Mouse (Mus musculus) spleen, postnatal 36 days (tissue): ENCODE data around the gene Spag16.

Source experiments
- DNase-seq, 2 experiments: peaks; one replicate each; pipeline ENCODE4 v3.0.0; 2022; ENCODE audit warnings: low spot score in 2 of 2, mixed read lengths in 1 of 2

The Spag16 gene

DNA sequence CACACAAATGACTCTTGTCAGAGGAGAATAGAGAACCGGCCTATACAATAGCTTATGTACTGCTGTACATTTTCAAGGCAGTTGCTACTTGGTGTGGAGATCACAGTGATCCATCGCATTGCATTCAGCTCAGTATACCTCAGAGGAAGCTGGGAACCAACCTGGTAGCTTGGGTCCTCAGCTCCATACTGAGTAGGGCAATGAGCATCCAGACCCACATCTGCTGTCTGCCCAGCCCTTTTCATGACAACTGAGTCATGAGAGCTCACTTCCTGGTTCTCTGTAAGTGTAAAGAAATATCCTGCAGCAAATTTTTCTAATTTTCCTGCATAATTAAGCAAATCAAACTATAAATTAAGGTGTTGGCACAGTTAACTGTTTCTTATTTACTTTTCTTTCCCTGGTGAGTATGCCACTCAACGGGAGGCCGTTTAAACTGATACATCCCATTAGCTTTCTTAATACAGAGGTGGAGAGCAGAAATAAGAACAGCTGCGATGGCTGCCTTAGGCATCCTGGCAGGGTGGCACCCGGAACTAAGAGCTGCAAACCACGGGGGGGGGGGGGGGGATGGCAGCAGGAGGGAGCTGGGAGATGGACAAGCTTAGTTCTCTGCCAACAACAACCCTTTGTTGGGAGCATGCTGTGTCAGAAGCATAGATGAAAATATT lies 255.6 kb downstream of the Spag16 start:
- DNase-seq: no peak

DNA sequence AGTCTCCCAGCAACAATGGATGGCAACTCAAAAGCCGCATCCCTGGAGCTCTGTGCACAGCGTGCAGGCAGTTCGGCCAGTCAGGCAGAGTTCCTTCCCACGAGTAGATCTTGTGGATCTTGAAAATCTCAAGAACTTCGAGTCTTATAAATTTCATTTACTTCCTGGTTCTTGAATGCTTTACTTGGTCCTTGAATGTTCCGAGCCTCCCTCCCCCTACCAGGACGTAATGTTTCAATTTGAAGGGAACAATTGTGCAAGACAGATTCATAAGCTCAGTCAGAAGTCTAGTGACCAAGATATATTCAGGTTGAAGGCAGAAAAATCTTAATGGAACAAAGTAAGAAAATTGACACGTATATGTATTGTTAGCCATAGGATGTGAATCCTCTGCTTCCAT lies 277.9 kb downstream of the Spag16 start:
- no peak for DNase-seq

DNA sequence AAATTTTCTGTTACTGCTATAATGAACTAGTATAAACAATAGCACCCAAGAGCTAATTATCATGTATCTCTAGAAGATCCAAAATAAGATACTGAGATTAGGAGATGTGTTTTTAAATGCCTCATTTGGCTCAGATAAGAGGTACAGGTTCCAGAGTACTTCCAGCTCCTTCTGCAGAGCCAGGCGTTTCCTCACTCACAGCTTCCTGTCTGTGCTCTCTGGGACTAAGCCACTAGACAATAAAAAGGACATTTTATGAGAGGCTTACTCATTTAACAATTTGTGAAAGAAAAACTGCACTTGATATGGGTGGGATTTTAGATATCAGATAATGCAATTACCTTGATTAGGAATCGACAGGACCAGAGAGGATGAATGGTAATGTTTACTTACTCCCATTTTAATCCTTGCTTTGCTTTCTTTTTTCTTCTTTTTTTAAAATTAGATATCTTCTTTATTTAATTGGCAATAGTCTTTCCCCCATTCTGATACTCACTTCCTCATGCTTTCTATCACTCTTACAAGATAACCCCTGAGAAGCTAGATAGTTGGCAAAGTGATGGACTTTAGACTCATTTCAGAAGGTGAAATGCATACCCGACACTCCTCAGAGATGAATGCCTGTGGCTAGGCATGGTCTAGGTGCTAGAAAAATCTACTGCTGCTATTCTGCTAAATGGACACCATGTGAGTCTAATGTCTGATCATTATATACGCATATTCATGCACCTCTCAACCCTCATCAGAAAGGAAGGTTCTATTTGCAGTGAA lies 289.6 kb downstream of the Spag16 start:
- DNase-seq: no peak

DNA sequence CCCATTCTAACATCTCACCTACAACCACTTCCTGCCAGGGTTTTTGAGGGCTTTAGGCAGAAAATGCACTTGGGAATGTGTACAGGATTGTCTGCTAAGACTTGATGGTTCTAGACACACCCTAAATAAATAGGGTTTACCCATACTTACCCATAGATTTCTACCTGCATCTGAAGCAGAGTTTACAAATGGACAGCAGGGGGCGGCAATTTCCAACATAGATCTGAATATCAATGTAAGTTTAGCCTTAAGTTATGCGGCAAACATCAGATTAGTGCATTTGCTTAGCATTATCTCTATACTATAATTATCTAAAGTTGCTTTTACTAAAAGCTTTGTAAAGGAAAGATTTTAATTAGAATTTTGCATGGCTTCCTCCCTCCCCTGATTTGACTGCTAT lies 301.3 kb downstream of the Spag16 start:
- no peak for DNase-seq

DNA sequence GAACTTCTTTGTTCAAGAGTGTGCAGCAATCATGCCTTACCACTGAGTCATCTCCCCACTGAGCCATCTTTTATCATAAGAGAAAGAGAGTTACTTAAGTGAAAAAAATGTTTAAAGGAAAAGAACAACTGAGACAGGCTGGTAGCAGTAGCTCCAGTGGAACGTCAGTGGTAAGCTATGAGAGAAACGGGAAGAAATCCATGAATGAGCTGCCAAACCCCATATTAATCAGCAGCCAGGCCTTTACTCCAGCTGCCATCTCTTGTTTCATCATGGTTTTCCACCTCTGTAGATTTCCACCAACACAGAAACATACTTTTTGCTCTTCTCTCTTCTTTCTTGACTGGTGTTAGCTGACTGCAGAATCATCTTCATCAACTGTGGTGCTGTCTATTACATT lies 308.8 kb downstream of the Spag16 start:
- no peak for DNase-seq

DNA sequence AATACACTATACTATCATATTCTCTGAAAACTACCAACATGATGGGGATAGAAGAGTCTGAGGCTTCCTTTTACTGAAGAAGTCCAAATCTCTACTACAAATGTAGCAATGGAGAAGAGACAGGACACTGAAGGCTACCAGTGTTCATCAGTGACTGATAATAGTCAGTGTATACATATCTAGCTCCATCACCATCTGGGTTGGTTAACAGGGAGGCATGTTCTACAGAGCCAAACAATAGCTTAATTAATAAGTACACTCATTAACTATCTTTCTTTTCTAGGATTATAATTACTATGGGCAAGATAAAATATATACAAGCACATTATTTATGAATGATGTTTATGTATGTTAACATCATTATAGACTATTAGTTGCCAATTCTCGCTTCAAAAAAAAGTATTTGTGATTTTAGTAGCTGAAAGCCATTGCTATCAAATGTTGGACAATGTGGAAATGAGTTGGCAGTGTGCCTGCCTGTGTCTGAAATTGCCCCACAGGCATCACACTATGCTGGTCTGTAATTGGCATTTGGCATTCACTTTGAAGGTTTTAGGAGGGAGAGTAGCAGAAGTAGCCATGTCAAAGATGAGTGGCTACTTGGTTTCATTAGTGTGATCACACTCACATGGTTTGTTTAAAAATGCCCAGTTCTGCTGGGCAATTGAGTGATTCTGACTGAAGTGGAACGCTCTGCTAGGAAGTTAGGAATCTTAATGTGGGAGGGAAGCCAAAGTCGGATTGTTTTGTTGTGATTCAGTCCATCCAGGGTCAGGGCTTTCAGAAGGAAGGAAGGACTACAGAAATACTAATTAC lies 338.8 kb downstream of the Spag16 start:
- DNase-seq: no peak

DNA sequence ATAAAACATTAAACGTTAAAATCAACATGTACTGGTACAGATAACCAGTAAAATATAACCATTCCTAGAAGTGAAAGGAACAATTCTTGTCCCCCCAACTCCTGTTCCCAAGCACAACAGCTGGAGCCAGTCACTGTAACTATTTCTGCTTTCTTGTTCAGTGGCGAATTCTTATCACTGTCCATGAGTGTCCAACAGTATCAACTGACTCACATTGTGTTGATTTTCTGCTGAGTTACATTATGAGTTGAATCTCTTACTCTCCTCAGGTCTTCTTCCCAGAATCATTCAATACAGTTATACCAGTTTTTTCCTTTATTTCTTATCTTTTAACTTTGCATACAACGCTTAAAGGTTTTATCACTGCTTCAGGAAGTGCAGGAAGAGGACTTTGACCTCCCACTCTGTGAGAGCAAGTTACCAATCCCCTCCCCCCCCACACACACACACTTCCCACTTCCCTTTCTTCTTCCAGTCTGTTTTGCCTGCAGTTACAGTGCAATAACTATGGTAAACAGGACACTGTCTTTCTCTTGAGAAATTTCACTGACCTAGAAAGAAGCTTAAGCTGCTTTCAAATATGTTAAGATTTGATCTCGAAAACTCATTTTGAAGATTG lies 353.5 kb downstream of the Spag16 start:
- DNase-seq: no peak

DNA sequence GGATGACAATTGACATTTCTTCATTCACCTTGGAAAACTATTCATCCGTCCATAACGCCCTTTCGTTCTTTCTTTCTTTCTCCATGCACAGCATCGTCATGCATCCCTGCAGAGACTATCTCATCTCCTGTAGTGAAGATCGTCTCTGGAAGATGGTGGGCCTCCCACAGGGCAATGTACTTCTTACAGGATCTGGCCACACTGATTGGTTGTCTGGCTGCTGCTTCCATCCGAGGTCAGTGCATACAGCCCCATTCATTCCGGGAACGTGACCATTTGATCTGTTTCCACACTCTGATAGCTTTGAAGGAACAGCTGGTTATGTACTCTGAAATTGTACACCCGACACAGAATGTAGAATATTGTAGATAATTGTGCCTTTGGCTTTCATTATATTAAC lies 438.0 kb downstream of the Spag16 start:
- no peak for DNase-seq

DNA sequence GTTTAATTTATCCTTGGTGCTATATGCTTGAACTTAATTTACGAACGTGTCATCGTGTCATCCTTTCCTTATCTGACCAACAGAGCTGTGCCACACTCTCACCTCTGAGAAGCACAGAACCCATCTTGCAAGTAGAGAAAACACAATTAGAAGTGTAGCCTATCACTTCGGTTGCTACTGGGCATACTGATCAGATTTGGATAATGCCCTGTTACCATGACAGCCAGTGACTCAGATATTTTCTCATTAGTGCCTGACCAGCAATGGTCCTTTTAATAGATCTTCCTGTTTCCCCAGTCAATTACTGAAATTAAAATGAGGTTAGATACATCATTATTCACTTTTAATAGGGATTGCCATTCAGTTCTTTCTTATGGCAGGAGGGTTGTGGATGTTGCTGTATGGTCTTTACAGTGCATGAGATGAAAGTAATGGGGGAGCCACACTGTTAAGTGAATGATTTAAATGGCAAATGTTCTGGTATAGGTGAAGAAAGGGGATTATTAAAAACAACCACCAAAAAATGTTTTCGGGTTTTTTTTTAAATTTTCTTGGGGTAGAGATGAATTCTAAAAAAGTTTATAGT lies 439.2 kb downstream of the Spag16 start:
- no peak for DNase-seq

DNA sequence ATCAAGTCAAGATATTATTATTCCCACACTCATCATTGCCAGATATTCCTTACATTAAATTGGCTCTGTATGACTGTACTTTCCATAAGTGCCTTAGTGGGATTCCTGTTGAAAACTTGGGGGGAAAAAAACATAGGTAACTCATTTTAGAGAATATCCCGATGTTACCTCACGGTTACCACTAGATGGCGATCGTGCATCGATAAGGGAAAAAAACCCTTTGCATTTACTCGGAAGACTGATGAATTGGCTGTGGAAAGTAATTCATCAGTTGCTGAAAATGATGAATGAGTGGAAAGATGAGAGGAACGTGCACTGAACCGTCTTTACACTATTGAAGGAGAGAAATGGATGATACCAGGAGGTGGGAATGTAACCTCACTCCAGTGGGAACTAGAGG lies 443.4 kb downstream of the Spag16 start:
- DNase-seq: no peak

DNA sequence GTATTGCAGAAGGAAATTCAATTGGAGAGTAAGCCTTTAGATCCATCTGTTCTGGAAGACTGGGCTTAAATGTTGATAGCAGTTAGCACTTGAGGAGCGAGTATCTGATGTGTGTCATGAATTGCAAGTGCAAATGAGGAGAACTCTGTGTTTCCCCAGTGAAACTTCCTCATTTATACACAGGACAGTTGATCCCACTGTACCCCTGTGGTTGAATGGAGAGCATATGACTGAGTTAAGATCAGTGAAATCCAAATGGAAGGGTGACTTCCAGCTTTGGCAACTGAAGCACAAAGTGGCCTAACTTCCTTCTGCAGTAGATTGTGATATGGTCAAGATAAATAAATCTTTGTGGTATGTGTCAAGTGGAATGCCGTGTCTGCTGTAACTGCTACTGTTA lies 446.0 kb downstream of the Spag16 start:
- DNase-seq: no peak

DNA sequence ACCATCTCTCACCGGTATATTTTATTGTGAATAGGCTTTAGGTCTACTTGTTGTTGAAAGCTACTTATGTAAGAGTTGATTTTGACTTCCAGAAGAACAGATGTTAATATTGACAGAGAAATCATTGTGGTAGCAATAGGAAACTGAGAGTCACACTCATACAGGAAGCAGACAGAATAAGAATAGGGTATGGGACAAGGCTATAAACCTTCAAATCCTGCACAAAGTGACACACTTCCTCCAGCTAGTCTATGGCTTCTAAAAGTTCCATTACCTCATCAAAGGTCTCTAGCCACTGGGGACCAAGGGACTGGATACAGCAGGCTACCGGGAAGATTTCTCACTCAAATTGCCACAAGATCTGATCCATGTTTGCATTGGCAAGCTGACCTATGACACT lies 452.5 kb downstream of the Spag16 start:
- no peak for DNase-seq

DNA sequence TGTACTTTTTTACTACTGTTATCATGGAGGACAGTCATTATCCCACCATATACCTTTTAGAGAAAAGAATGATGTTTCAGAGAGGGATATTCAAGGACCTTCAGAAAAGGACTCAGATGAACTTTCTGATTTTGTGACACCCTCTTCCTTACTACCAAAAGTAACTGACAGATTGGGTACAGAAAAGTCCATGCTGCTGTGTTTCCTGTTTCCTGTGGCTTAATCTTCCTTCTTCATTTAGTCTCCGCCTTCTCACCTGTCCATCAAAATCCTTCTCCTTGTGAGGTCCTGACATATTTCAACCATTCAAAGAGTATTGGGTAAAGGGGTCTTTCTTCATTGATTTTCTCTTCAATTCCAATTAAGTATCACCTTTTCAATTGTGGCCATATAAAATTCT lies 456.6 kb downstream of the Spag16 start:
- DNase-seq: no peak

DNA sequence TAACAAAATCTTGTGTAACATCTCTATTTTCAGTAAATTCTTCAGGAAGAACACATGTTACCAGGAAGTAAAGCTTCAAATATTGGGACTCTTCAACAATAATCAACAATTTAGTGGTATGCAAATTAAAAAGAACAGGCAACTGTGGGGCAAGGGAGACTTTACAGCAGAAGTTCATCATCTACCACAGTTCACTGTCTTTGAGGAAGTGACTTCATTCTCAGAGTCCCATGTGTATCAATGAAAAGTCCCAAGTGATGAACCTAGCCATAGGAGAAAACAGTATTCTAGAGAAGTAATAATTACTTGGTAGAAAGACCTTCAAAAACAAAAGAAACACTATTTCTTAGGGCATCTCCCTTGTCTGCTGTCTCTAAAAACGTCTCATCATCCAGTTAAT lies 457.4 kb downstream of the Spag16 start:
- DNase-seq: peak in 1 of 2 experiments; percentile 18

DNA sequence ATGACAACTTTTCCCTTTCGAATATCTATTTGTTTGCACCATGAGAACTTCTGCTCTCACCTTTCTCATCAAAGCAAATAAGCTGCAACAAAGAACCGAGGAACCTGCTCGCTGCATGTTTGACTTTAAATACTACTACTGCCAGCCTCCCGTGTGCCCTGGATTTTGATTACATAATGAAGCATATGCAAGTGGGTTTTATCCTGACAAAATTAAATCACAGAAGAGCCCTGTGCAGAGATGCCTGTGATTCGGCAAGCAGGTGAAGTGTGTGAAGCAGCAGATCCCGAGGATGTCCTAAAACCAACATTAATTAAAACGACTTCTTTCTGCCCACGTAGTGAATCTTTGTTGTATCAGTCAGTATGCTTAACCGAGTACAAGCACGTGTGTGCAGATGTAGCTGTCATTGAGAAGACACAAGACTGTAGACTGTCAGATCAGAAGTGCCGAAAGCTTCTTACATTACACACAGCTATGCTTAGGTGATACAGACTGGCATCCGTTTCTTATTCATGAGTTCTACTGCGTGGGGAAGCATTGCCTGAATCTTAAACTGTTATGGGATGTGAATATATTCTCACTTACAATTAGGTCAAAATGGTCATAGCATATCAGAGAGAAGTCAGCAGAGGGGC lies 489.5 kb downstream of the Spag16 start:
- DNase-seq: no peak

DNA sequence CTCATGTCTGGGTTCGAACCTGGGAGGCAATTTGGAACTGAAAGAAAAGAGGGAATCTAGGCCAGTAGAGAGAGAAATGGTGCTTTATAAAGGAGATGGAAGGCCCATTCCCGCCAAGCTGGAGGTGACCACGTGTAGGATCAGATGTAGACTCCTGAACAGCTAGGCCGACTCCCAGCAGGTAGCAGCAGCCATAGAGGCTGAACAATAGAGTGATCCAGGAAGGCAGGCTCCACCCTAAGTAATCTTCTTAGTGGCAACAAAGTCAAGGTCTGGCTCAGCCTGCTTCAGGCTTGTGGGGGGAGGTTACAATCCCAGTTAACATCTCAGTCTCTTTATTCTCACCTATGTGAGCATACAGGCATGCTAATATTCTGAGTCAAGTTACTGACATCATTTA lies 494.2 kb downstream of the Spag16 start:
- no peak for DNase-seq

DNA sequence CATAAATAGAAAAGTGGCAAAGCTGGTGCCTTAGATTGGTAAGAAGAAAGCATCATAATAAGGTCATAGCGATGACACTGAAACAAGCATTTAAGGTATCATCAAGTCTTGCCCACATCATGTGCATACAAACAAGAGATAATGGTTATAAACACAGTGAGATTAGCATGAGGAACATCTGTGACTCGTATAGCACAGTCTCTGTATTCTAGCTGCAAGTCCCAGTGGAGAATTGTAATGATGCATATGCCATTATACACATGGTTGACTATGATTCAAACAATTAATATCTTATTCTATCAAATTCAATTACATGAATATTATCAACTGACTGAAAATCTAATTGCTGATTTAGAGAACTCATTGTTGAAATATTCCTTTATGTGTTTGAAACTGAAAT lies 519.4 kb downstream of the Spag16 start:
- no peak for DNase-seq

DNA sequence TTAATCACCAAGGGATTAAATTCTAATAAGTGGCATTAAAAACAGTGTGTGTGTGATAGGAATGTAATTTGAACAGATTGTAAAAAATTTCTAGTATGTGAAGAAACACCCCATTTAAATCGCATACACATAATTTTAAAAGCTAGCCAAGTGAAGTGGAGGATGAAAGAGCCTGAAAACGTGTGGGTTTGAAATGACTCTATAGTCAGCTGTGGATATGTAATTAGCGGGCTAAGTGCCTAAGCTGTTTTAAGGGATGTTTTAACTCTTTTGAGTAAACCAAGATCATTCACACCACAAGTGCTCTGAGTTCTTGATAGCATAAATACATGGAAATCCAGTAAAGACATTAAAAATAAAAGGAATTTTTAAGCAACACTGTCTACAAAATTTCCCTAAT lies 524.6 kb downstream of the Spag16 start:
- DNase-seq: no peak

DNA sequence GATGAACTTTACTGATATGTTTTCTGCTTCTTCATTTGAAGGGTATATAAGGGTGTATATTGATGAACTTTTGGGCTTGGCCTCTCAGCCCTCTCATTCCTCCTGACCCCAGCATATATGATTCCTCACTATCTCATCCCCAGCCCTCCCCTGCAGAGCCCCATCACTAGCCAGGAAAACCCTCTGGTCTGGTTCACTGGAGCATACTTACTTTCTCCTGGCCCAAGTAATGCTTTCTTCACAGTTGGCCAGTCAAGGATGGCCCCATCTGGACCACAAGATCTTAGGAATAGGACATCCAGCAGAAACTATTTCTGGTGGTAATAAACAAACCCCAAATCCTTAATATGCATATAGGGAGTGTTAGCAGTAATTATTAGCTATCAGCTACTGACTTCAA lies 527.2 kb downstream of the Spag16 start:
- DNase-seq: no peak

DNA sequence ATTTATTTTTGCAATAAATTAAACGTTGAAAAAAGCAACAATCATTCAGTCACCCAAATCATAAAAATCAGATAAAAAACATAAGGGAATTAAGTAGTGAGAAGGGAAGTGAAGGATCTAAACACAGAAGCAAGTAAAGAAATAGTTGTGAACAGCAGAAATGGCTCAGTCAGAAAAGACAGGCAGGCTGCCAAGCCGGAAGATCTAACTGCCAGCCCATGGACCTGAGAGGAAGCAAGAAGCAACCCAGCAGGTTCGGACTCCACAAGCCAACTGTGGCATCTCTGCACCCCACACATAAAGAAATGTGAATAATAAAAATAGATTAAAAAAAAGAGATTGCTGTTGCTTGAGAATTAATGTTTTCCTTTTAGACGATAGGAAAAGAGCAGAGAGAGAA lies 545.0 kb downstream of the Spag16 start:
- no peak for DNase-seq

DNA sequence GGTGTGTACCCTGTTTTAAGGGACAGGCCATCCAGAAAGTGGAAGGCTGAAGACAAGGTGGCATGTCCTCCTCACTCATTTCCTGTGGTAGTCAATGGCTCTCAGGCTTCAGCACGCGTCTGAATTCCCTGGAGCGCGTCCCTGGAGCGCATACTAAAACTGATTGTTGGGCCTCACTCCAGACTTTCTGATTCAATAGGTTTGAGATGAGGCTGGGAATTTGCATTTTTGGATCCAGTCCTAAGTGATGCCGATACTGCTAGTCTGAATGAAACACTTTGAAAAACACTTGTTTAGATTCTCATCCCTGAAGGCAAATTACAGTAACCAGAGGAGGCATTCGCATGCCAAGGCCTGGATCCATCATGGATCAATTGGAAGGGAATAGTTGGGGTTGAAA lies 553.3 kb downstream of the Spag16 start:
- no peak for DNase-seq
